Mouse (Mus musculus): ENCODE data around the gene C1qtnf12. TPM values are rescaled to one million over a fixed set of nuclear protein-coding genes. Genes with fewer than 3 reads are reported as not detected.

C1qtnf12 gene
- 131 and 135 TPM in 2 replicates for polyA plus RNA-seq (2012; rRNA removed)

DNA sequence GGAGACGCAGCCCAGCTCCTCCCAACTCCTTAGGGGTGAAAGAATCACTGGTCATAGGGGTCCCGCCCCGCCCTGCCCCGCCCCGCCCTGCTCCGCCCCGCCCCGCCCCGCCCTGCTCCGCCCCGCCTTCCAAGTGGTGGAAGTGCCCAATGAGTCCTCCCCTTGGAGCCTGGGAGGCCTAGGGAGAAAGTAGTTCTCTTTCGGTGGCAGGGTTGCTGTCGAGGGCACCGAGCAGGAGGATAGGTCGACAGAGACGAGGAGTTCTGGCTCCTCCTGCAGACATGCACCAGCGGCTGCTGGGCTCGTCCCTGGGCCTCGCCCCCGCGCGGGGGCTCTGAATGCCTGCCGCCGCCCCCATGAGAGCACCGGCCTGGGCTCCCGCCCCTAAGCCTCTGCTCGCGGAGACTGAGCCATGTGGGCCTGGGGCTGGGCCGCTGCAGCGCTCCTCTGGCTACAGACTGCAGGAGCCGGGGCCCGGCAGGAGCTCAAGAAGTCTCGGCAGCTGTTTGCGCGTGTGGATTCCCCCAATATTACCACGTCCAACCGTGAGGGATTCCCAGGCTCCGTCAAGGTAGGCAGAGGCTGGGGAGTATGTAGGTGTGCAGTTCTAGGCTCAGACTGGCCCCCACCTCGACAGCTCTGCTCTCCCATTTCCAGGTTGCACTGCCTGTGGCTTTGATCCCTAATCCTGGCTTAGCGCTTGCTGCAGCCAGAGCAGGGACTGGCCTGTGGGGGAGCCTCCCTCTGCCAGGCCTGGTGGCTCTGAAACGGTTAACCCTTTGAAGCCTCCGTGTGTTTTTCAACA, at the start of gene C1qtnf12:
C1qtnf12 (plus strand) TSS at position 152 of the 805 bp plus-strand sequence.
- DNase-seq (ENCODE audit: low read depth), result no peak

GRCm38 (mm10) chr4:155932031-155932430, 30.1 kb upstream of the C1qtnf12 start:
- no peak for DNase-seq (ENCODE audit: low read depth)

DNA sequence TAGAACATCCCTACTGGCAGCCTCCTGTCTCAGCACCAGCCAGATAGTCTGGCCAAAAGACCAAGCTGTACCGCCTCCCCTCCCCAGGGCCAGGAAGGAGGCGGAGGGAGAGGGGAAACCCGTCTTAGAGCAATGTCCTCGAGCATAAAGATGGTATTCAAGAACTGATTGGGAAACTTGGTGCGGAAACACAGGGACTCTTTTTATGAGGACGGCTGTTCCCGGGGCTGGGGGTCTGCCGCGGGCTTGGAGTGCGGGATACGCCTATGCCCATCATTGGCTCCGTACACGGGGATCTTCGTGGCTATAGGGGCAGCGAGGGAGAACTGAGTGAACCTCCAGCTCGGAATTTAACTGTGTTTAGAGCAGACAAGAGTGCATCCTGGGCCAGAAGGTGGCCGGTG, 19.1 kb upstream of the C1qtnf12 start:
- DNase-seq (ENCODE audit: low read depth), result no peak

- no peak for DNase-seq (ENCODE audit: low read depth)
Observed at GRCm38 (mm10) chr4:155943534-155944249, 18.4 kb upstream of the C1qtnf12 start, which contains the start of gene Ube2j2. Gene Ube2j2 (plus strand): TSS chr4:155943831.

DNA sequence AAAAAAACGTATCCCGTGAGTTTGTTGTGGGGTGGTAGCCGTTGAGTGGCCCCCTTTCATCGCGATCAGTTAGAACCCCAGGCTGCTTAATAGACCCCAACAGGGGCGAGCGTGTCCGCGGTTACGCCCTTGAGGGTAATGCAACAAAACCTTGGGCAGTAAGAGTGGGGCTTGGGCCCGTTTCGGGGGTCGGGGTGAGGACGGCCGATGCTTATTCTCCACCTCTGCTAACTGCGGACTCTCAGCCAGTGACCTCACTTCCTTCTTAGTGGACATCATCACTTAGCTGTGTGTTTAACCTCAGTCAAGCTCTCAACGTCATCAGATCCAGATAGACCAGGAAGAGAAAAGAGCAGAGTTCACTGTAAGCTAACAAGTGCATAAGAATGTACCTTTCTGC, 17.8 kb upstream of the C1qtnf12 start:
- no peak for DNase-seq (ENCODE audit: low read depth)

GRCm38 (mm10) chr4:155947094-155947493, 15.0 kb upstream of the C1qtnf12 start:
- no peak for DNase-seq (ENCODE audit: low read depth)

DNA sequence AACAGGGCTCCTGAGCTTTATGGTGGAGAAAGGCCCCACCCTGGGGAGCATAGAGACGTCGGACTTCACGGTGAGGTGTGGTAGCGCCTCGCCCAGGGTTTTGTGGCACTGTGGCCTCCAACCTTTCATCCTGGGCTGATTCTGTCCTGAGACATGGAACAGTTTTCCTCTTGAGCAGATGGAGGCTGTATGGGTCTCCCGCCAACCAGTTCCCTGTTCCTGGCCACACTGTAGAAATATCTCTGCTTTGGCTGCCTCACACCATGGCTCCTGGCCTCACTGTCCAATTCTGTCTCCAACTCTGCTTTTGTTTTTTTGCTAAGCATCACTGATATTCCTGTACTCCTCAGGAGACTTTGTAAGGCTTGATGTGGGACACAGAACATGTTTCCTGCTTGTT, 6.6 kb upstream of the C1qtnf12 start:
- DNase-seq (ENCODE audit: low read depth), result no peak

- no peak for DNase-seq (ENCODE audit: low read depth)
Observed at GRCm38 (mm10) chr4:155959275-155959674, 2.8 kb upstream of the C1qtnf12 start.

DNA sequence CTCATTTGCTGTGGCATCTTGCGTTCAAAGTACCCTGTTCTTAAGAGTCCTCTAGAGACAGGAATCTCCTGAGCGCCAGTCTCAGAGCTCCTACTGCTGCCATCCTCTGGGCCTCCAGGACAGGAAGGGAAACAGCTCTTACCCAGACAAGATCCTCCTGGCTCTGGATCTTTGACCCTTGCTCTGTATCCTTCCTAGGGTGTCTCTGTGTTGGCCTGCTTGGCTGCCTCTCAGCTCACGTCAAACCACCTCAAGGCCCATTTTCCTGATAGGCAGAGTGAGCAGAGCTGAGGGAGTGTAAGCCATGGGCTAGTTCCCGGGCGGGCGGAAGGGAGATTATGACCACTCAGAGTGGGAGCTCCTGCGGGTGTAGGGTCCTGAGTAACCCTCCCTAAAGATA, 988 bp downstream of the C1qtnf12 start:
- no peak for DNase-seq (ENCODE audit: low read depth)

- DNase-seq (ENCODE audit: low read depth), result no peak
Observed at GRCm38 (mm10) chr4:155964396-155964795, 2.3 kb downstream of the C1qtnf12 start.

- no peak for DNase-seq (ENCODE audit: low read depth)
Observed at GRCm38 (mm10) chr4:155969043-155969653, 7.0 kb downstream of the C1qtnf12 start.

DNA sequence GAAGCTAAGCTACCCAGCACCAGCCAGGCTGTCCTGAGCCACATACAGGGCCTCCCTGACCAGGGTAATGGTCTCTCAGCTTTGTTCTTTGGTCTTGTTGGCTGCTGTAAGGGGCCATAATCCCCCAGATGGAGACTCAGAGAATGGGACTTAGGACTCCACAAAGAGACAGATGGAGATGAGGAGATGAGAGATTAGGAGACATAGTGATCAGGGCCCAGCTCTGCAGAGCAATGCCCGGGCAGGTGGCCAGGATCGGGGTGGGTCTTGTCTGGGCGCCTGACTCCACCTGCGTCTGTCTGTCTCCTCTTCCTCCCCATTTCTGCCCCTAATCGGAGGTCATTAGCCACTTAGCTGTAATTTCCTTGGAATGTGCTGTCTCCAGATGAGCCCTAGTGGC, 8.2 kb downstream of the C1qtnf12 start:
- DNase-seq (ENCODE audit: low read depth), result no peak

GRCm38 (mm10) chr4:155972651-155973050, 10.5 kb downstream of the C1qtnf12 start:
- DNase-seq (ENCODE audit: low read depth), result peak; percentile 93

DNA sequence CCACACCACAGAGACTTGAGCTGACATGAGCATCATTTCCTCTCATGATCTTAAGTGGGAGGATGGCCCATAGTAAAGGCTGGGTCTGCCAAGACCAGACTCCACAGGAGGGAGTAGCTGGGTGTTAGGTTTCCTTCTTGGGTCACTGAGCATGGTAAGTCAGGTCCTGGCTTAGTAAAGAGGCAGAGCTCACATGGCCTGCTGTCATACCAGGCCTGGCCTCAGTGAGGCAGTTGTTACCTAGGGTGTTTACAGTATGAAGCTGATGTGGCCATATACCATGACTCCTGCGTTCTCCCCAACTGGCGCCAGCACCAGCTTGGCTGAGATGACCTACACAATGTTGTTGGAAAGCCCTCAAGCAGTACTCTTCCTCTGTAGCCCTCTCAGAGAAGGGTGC, 11.1 kb downstream of the C1qtnf12 start:
- DNase-seq (ENCODE audit: low read depth), result no peak

- DNase-seq (ENCODE audit: low read depth), result no peak
Observed at GRCm38 (mm10) chr4:155981436-155982082, 19.4 kb downstream of the C1qtnf12 start.

DNA sequence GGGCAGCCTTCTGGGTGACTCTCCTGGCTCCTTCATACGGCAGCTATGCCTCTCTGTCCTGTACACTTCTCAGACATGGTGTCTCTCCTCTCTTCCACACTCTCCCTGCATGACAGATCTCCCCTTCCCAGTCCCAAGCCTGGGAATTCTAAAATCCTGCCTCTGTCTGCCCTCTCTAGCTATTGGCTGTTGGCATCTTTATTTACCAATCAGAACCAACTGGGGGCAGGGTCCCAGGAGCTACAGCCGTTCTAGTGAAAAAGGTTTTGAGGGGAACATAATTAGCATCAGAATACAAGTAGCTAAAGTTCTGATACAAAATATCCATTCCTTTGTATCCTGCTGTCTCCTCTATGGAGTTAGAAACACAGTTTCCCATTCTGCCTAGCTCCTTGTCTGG, 21.7 kb downstream of the C1qtnf12 start:
- DNase-seq (ENCODE audit: low read depth), result no peak

- DNase-seq (ENCODE audit: low read depth), result no peak
Observed at GRCm38 (mm10) chr4:155991211-155991907, 29.2 kb downstream of the C1qtnf12 start.

GRCm38 (mm10) chr4:155991908-155992230, 29.8 kb downstream of the C1qtnf12 start:
- no peak for DNase-seq (ENCODE audit: low read depth)

DNA sequence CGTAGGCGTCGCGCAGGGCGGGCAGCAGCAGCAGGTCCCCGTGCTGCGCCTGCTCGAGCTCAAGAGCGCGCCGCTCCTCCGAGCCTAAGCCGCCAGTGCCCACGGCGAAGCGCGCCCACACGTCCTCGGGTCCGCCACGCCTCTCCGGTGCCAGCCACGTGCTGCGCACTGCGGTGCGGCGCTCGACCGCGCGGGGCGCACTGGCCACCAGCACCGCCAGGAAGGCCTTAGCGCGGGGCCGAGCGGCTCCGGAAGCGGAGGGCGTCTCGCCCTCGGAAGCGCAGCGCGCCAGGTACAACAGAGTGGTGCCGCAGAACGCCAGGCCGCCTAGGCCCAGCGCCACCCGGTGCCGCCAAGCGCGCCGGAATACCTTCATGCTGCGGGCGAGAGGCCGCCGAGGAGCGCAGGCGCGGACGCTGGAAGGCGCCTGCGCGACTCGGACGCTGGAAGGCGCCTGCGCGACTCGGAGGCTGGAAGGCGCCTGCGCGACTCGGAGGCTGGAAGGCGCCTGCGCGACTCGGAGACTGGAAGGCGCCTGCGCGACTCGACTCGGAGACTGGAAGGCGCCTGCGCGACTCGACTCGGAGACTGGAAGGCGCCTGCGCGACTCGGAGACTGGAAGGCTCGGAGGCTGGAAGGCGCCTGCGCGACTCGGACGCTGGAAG, 30.3 kb downstream of the C1qtnf12 start, which contains the start of the genes B3galt6 and Sdf4:
B3galt6 (minus strand) TSS at position 409 of the 665 bp plus-strand sequence.
Sdf4 (plus strand) TSS at position 632 of the 665 bp plus-strand sequence.
- no peak for DNase-seq (ENCODE audit: low read depth)

GRCm38 (mm10) chr4:155992906-155993547, 30.9 kb downstream of the C1qtnf12 start:
- no peak for DNase-seq (ENCODE audit: low read depth)

Measured in gonadal fat pad, adult 2 months (tissue).